Mouse (Mus musculus) layer of hippocampus, postnatal 14 days (tissue): ENCODE measurements at regions not wholly inside any gene's neighbourhood (a gene's known extent, or its start where the extent isn't known, plus 50 kb on each side); places are given as distances from the start of the nearest gene placed in this dataset.

Source experiments
- DNase-seq, 2 experiments: peaks; one replicate each; pipeline ENCODE4 v3.0.0; 2021 to 2022; ENCODE audit warnings: low spot score in 2 of 2, mixed read lengths in 1 of 2

GRCm38 (mm10) chr1:132820136-132820535, 59.9 kb upstream of the Lrrn2 start:
- DNase-seq = no peak

- DNase-seq = no peak
Measured at GRCm38 (mm10) chr1:132818296-132818695, 61.8 kb upstream of the Lrrn2 start.

DNA sequence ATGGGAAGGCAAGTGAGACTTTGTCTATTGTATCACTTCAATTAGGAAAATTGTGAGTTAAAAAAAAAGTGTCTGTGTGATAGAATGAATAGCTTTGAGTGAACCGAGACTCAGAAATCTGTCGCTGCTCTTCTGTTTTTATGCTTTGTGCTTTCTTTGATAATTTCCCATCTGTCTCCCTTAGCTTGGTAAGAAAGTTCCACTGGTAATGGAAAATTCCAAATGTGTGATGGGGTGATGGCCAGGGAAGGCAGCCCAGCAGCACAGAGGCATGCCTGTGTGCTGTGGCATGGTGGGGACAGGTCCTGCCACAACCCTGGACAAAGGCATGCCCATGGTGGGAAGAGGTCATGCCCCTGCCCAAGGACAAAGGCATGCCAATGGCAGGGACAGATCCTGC, 62.7 kb upstream of the Lrrn2 start:
- DNase-seq = peak in 1 of 2 experiments; percentile 40

GRCm38 (mm10) chr1:132805543-132805942, 63.9 kb upstream of the Nfasc start:
- no peak for DNase-seq

- no peak for DNase-seq
Measured at GRCm38 (mm10) chr1:132803842-132804241, 62.2 kb upstream of the Nfasc start.

- no peak for DNase-seq
Measured at GRCm38 (mm10) chr1:132802380-132802779, 60.8 kb upstream of the Nfasc start.

- DNase-seq = no peak
Measured at GRCm38 (mm10) chr1:132800285-132800684, 58.7 kb upstream of the Nfasc start.

- no peak for DNase-seq
Measured at GRCm38 (mm10) chr1:132799258-132799657, 57.7 kb upstream of the Nfasc start.

- no peak for DNase-seq
Measured at GRCm38 (mm10) chr1:132794462-132794861, 52.9 kb upstream of the Nfasc start.
